Mouse (Mus musculus): ENCODE measurements around the gene Ell2. TPM values are rescaled to one million over a fixed set of nuclear protein-coding genes. Genes with fewer than 3 reads are reported as not detected.
A peak's percentile ranks its signal among the peaks of the same experiment; 100 is the strongest.

The Ell2 gene
- 34.0 and 34.2 TPM in 2 replicates for polyA plus RNA-seq (2015; fragmentation: Nextera tagmentation; extraction: Ambion mirVana)

GRCm38 (mm10) chr13:75706457-75706856 lies at the start of gene Ell2:
Ell2 (plus strand) TSS chr13:75706757.
- Histone ChIP-seq H3K36me3 (replicated peaks) (no peaks in the 10 kb centered on the region), H3K4me1 (replicated peaks) (peaks cover 34% of the 10 kb centered on the region), H3K27me3 (no peaks in the 10 kb centered on the region), H3K9me3 (replicated peaks) (no peaks in the 10 kb centered on the region), H3K9ac (peak within 1 kb of the TSS; percentile 99), H3K27ac (replicated peaks) (peak within 1 kb of the TSS; percentile 93), H3K4me2 (peak within 1 kb of the TSS; percentile 72), H3K4me3 (replicated peaks) (peak within 1 kb of the TSS; percentile 95)
- no peak for ATAC-seq (ENCODE audit: insufficient read depth)
- WGBS (ENCODE audit: insufficient replicate concordance), result 91% methylated on average over 1 of the region's 1 CpGs

- no peaks in the 10 kb centered on the region for H3K9me3 ChIP-seq (replicated peaks)
- H3K9ac ChIP-seq, result no peak overlapping the region
- H3K4me1 ChIP-seq (replicated peaks), result peaks cover 14% of the 10 kb centered on the region
- H3K27ac ChIP-seq (replicated peaks), result no peak overlapping the region
- ATAC-seq (ENCODE audit: insufficient read depth), result no peak
- H3K4me3 ChIP-seq (replicated peaks), result no peak overlapping the region
- no peaks in the 10 kb centered on the region for H3K36me3 ChIP-seq (replicated peaks)
- no peaks in the 10 kb centered on the region for H3K27me3 ChIP-seq
- 55% methylated on average over 3 of the region's 3 CpGs for WGBS (ENCODE audit: insufficient replicate concordance)
- no peak overlapping the region for H3K4me2 ChIP-seq
These were observed 21.1 kb upstream of the Ell2 start for GRCm38 (mm10) chr13:75685438-75685837.

GRCm38 (mm10) chr13:75686995-75687394 lies 19.6 kb upstream of the Ell2 start:
- Histone ChIP-seq H3K9ac (no peak overlapping the region), H3K4me1 (replicated peaks) (peaks cover 14% of the 10 kb centered on the region), H3K9me3 (replicated peaks) (no peaks in the 10 kb centered on the region), H3K4me2 (peak overlapping the region; percentile 32), H3K27me3 (no peaks in the 10 kb centered on the region), H3K27ac (replicated peaks) (peak overlapping the region; percentile 54), H3K36me3 (replicated peaks) (no peaks in the 10 kb centered on the region), H3K4me3 (replicated peaks) (no peak overlapping the region)
- WGBS (ENCODE audit: insufficient replicate concordance), result 33% methylated on average over 4 of the region's 4 CpGs
- ATAC-seq (ENCODE audit: insufficient read depth), result peak; percentile 95

GRCm38 (mm10) chr13:75691625-75692024 lies 14.9 kb upstream of the Ell2 start:
- Histone ChIP-seq H3K27ac (replicated peaks) (no peak overlapping the region), H3K9ac (no peak overlapping the region), H3K4me2 (no peak overlapping the region), H3K4me3 (replicated peaks) (no peak overlapping the region), H3K36me3 (replicated peaks) (no peaks in the 10 kb centered on the region), H3K27me3 (no peaks in the 10 kb centered on the region), H3K4me1 (replicated peaks) (peaks cover 23% of the 10 kb centered on the region), H3K9me3 (replicated peaks) (no peaks in the 10 kb centered on the region)
- no peak for ATAC-seq (ENCODE audit: insufficient read depth)

- H3K27ac ChIP-seq (replicated peaks), result 0 out of 2 replicates have a peak overlapping the region, but pooled peaks have one; percentile 35
- H3K27me3 ChIP-seq, result no peaks in the 10 kb centered on the region
- peak; percentile 89 for ATAC-seq (ENCODE audit: insufficient read depth)
- no peak overlapping the region for H3K4me2 ChIP-seq
- H3K4me3 ChIP-seq (replicated peaks), result no peak overlapping the region
- H3K4me1 ChIP-seq (replicated peaks), result peaks cover 13% of the 10 kb centered on the region
- no peak overlapping the region for H3K9ac ChIP-seq
- H3K9me3 ChIP-seq (replicated peaks), result no peaks in the 10 kb centered on the region
- no peaks in the 10 kb centered on the region for H3K36me3 ChIP-seq (replicated peaks)
These were observed 13.5 kb upstream of the Ell2 start for GRCm38 (mm10) chr13:75693081-75693480.

- ATAC-seq (ENCODE audit: insufficient read depth), result no peak
- H3K27me3 ChIP-seq, result no peaks in the 10 kb centered on the region
- WGBS (ENCODE audit: insufficient replicate concordance), result 60% methylated on average over 5 of the region's 5 CpGs
These were observed 3.7 kb upstream of the Ell2 start for GRCm38 (mm10) chr13:75702814-75703213.

GRCm38 (mm10) chr13:75706882-75707816 lies 592 bp downstream of the Ell2 start:
- peak overlapping the region; percentile 99 for H3K9ac ChIP-seq
- H3K27me3 ChIP-seq, result no peaks in the 10 kb centered on the region
- H3K4me1 ChIP-seq (replicated peaks), result peaks cover 41% of the 10 kb centered on the region
- H3K36me3 ChIP-seq (replicated peaks), result 0 out of 2 replicates have a peak, but pooled peaks cover 6% of the 10 kb centered on the region
- 5% methylated on average over 64 of the region's 64 CpGs for WGBS (ENCODE audit: insufficient replicate concordance)
- ATAC-seq (ENCODE audit: insufficient read depth), result peak; percentile 99
- H3K4me3 ChIP-seq (replicated peaks), result peak overlapping the region; percentile 95
- H3K4me2 ChIP-seq, result peak overlapping the region; percentile 72
- no peaks in the 10 kb centered on the region for H3K9me3 ChIP-seq (replicated peaks)
- peak overlapping the region; percentile 93 for H3K27ac ChIP-seq (replicated peaks)

More at GRCm38 (mm10) chr13:75702814-75703213, 3.7 kb upstream of the Ell2 start:
- Histone ChIP-seq H3K27ac (replicated peaks) (no peak overlapping the region), H3K9me3 (replicated peaks) (no peaks in the 10 kb centered on the region), H3K4me1 (replicated peaks) (peaks cover 12% of the 10 kb centered on the region), H3K4me2 (no peak overlapping the region), H3K4me3 (replicated peaks) (no peak overlapping the region), H3K9ac (no peak overlapping the region), H3K36me3 (replicated peaks) (no peaks in the 10 kb centered on the region)

- Histone ChIP-seq H3K4me2 (peak overlapping the region; percentile 72), H3K36me3 (replicated peaks) (peaks cover 9% of the 10 kb centered on the region), H3K27me3 (no peaks in the 10 kb centered on the region), H3K4me3 (replicated peaks) (peak overlapping the region; percentile 95), H3K9me3 (replicated peaks) (no peaks in the 10 kb centered on the region), H3K27ac (replicated peaks) (peak overlapping the region; percentile 93), H3K4me1 (replicated peaks) (peaks cover 49% of the 10 kb centered on the region), H3K9ac (peak overlapping the region; percentile 99)
- WGBS (ENCODE audit: insufficient replicate concordance), result under 1% methylated on average over 83 of the region's 83 CpGs
- peak; percentile 47 for ATAC-seq (ENCODE audit: insufficient read depth)
These were observed 1.5 kb downstream of the Ell2 start for GRCm38 (mm10) chr13:75707821-75708636.

GRCm38 (mm10) chr13:75708637-75709002 lies 2.1 kb downstream of the Ell2 start:
- H3K27ac ChIP-seq (replicated peaks), result peak overlapping the region; percentile 93
- WGBS (ENCODE audit: insufficient replicate concordance), result 3% methylated on average over 8 of the region's 8 CpGs

GRCm38 (mm10) chr13:75709026-75709778 lies 2.6 kb downstream of the Ell2 start:
- ATAC-seq (ENCODE audit: insufficient read depth), result no peak
- 6% methylated on average over 4 of the region's 4 CpGs for WGBS (ENCODE audit: insufficient replicate concordance)
- H3K27ac ChIP-seq (replicated peaks), result peak overlapping the region; percentile 93
- peak overlapping the region; percentile 72 for H3K4me2 ChIP-seq
- H3K4me3 ChIP-seq (replicated peaks), result peak overlapping the region; percentile 95
- H3K4me1 ChIP-seq (replicated peaks), result peaks cover 60% of the 10 kb centered on the region
- H3K27me3 ChIP-seq, result no peaks in the 10 kb centered on the region
- H3K9ac ChIP-seq, result peak overlapping the region; percentile 99
- no peaks in the 10 kb centered on the region for H3K9me3 ChIP-seq (replicated peaks)
- peaks cover 19% of the 10 kb centered on the region for H3K36me3 ChIP-seq (replicated peaks)

More at GRCm38 (mm10) chr13:75708637-75709002, 2.1 kb downstream of the Ell2 start:
- Histone ChIP-seq H3K36me3 (replicated peaks) (peaks cover 14% of the 10 kb centered on the region), H3K9ac (peak overlapping the region; percentile 99), H3K4me2 (peak overlapping the region; percentile 72), H3K4me3 (replicated peaks) (peak overlapping the region; percentile 95), H3K27me3 (no peaks in the 10 kb centered on the region), H3K9me3 (replicated peaks) (no peaks in the 10 kb centered on the region), H3K4me1 (replicated peaks) (peaks cover 55% of the 10 kb centered on the region)
- ATAC-seq (ENCODE audit: insufficient read depth), result no peak

Measured in liver, embryonic 15.5 days (tissue).